Mouse (Mus musculus): ENCODE measurements around the gene Ccdc142. TPM values are rescaled to one million over a fixed set of nuclear protein-coding genes. Genes with fewer than 3 reads are reported as not detected.
A peak's percentile ranks its signal among the peaks of the same experiment; 100 is the strongest.

Ccdc142 gene
- polyA plus RNA-seq, 1 experiment from 2014 or later: 3.8 TPM

GRCm38 (mm10) chr6:83069488-83070246, 31.7 kb upstream of the Ccdc142 start:
- no peak for ATAC-seq (ENCODE audit: insufficient number of reproducible peaks, insufficient read depth, low FRiP score, low TSS enrichment, low read depth)
- no peaks in the 10 kb centered on the region for H3K36me3 ChIP-seq

DNA sequence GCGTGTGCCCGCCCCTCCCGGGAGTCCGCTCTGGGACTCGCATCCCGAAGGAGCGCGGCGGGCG, 31.3 kb upstream of the Ccdc142 start, which contains the start of gene Tlx2:
Tlx2 (minus strand) TSS at position 47 of the 64 bp plus-strand sequence.
- Histone ChIP-seq H3K9ac (replicated peaks) (peak within 1 kb of the TSS; percentile 18; the same call in 1 of the 2 replicates), H3K4me3 (replicated peaks) (peak within 1 kb of the TSS; percentile 29), H3K36me3 (no peaks in the 10 kb centered on the region), H3K27me3 (peaks cover 99% of the 10 kb centered on the region), H3K27ac (no peak within 1 kb of the TSS), H3K4me2 (peak within 1 kb of the TSS; percentile 46), H3K4me1 (replicated peaks) (peaks cover 28% of the 10 kb centered on the region), H3K9me3 (no peaks in the 10 kb centered on the region)
- no peak for ATAC-seq (ENCODE audit: insufficient number of reproducible peaks, insufficient read depth, low FRiP score, low TSS enrichment, low read depth)
- WGBS: 0% methylated on average over 10 of the region's 10 CpGs

More at GRCm38 (mm10) chr6:83069488-83070246, 31.7 kb upstream of the Ccdc142 start:
- H3K27ac ChIP-seq: no peak overlapping the region
- peak overlapping the region; percentile 29 for H3K4me3 ChIP-seq (replicated peaks)
- no peak overlapping the region for H3K9ac ChIP-seq (replicated peaks)
- peaks cover 99% of the 10 kb centered on the region for H3K27me3 ChIP-seq
- peak overlapping the region; percentile 46 for H3K4me2 ChIP-seq
- H3K9me3 ChIP-seq: no peaks in the 10 kb centered on the region
- WGBS: 1% methylated on average over 68 of the region's 69 CpGs
- peaks cover 28% of the 10 kb centered on the region for H3K4me1 ChIP-seq (replicated peaks)

- Histone ChIP-seq H3K36me3 (no peaks in the 10 kb centered on the region), H3K9ac (replicated peaks) (peak overlapping the region; percentile 18; the same call in 1 of the 2 replicates), H3K9me3 (no peaks in the 10 kb centered on the region), H3K27me3 (peaks cover 97% of the 10 kb centered on the region), H3K27ac (no peak overlapping the region), H3K4me3 (replicated peaks) (peak overlapping the region; percentile 29), H3K4me2 (peak overlapping the region; percentile 46), H3K4me1 (replicated peaks) (peaks cover 28% of the 10 kb centered on the region)
- WGBS: under 1% methylated on average over 58 of the region's 58 CpGs
- no peak for ATAC-seq (ENCODE audit: insufficient number of reproducible peaks, insufficient read depth, low FRiP score, low TSS enrichment, low read depth)
These were observed 30.8 kb upstream of the Ccdc142 start for GRCm38 (mm10) chr6:83070311-83071219.

- peak overlapping the region; percentile 46 for H3K4me2 ChIP-seq
- no peak for ATAC-seq (ENCODE audit: insufficient number of reproducible peaks, insufficient read depth, low FRiP score, low TSS enrichment, low read depth)
- WGBS: 2% methylated on average over 24 of the region's 24 CpGs
- H3K9me3 ChIP-seq: no peaks in the 10 kb centered on the region
- H3K27ac ChIP-seq: no peak overlapping the region
- H3K36me3 ChIP-seq: no peaks in the 10 kb centered on the region
- H3K9ac ChIP-seq (replicated peaks): peak overlapping the region; percentile 18; the same call in 1 of the 2 replicates
- H3K27me3 ChIP-seq: peaks cover 97% of the 10 kb centered on the region
- H3K4me3 ChIP-seq (replicated peaks): peak overlapping the region; percentile 17
- peaks cover 28% of the 10 kb centered on the region for H3K4me1 ChIP-seq (replicated peaks)
These were observed 30.2 kb upstream of the Ccdc142 start for GRCm38 (mm10) chr6:83071220-83071619.

DNA sequence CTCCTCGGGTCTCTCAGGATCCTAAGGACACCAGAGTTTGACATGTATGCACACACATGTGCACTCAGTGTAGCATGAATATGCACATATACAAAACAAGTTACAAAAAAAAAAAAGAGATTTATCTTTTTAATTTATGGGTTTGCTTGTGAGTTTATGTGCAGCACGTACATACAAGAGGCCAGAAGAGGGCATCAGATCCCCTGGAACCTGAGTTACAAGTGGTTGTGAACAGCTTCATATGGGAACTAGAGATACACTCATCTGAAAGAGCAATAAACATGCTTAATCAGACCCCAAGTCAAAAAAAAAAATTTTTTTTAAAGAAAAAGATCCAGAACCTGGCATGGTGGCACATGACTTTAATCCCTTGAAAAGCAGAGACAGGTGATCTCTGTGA, 26.4 kb upstream of the Ccdc142 start:
- Histone ChIP-seq H3K4me3 (replicated peaks) (no peak overlapping the region), H3K4me2 (no peak overlapping the region), H3K9me3 (no peaks in the 10 kb centered on the region), H3K36me3 (peaks cover 3% of the 10 kb centered on the region), H3K27me3 (peaks cover 66% of the 10 kb centered on the region), H3K4me1 (replicated peaks) (peaks cover 32% of the 10 kb centered on the region), H3K27ac (no peak overlapping the region), H3K9ac (replicated peaks) (no peak overlapping the region)
- 20% methylated on average over 2 of the region's 2 CpGs for whole genome bisulfite sequencing
- ATAC-seq (ENCODE audit: insufficient number of reproducible peaks, insufficient read depth, low FRiP score, low TSS enrichment, low read depth): no peak

DNA sequence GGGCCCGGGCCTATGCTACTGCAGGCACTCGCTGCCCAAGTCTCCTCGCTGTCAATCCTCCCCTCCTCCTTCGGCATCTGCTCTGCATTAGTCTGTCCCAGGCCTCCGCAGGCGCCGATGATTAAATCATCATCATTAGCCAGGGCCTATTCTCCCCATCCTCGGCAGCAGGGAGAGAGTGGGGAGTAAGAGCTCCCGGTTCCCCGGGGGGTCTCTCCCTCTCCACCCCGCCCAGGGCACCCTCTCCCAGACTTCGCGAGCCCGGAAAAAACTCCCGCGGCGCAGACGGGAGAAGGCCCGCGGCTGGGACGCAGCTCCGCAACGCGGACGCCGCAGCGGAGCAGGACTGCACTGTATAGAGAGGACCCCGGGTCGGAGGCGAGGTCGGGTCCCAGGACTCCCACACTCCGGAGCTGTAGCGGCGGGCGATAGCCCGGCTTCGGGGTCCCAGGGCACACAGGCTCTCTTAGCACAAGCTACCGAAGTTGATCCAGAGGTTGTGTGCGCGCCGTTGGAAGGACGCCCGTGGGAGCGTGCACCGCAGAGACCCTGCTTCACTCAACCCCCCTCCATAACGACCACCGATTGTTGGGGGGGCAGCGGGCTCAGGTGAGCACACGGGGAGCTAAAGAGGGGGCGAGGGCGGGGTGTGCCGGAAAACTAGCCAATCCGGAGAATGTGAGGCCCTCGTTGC, 23.6 kb upstream of the Ccdc142 start, which contains the start of gene Pcgf1:
Pcgf1 (plus strand) TSS at position 240 of the 694 bp plus-strand sequence.
- peak within 1 kb of the TSS; percentile 73 for H3K4me3 ChIP-seq (replicated peaks)
- H3K27me3 ChIP-seq: peaks cover 45% of the 10 kb centered on the region
- H3K9me3 ChIP-seq: no peaks in the 10 kb centered on the region
- H3K4me2 ChIP-seq: peak within 1 kb of the TSS; percentile 93
- peak within 1 kb of the TSS; percentile 85 for H3K27ac ChIP-seq
- H3K9ac ChIP-seq (replicated peaks): peak within 1 kb of the TSS; percentile 86
- under 1% methylated on average over 54 of the region's 54 CpGs for WGBS
- H3K4me1 ChIP-seq (replicated peaks): peaks cover 21% of the 10 kb centered on the region
- peaks cover 30% of the 10 kb centered on the region for H3K36me3 ChIP-seq
- ATAC-seq (ENCODE audit: insufficient number of reproducible peaks, insufficient read depth, low FRiP score, low TSS enrichment, low read depth): peak; percentile 77

DNA sequence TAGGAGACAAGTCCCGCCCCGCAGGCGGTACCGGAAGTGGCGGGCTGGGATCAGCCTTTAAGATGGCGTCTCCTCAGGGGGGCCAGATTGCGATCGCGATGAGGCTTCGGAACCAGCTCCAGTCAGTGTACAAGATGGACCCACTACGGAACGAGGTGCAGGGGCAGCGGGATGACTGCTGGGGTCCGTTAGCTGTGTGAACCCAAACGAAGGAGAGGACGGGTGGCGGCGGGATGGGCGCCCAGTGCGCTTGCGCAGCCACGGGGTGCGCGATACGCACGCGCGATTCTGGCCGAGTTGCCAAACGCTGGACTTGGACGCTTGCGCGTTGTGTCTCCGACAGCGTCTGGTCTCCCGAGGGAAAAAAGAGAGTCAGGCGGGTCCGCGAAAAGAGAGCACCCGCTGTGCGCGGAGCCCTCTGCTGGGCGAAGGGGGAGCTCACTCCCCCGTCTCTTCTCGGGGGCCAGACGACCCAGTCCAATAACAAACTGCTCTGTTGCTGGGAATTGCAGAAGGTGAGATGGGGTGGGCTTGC, 23.0 kb upstream of the Ccdc142 start:
- no peaks in the 10 kb centered on the region for H3K9me3 ChIP-seq
- peak overlapping the region; percentile 85 for H3K27ac ChIP-seq
- peak overlapping the region; percentile 86 for H3K9ac ChIP-seq (replicated peaks)
- H3K36me3 ChIP-seq: peaks cover 30% of the 10 kb centered on the region
- under 1% methylated on average over 46 of the region's 46 CpGs for WGBS
- peaks cover 26% of the 10 kb centered on the region for H3K4me1 ChIP-seq (replicated peaks)
- peaks cover 45% of the 10 kb centered on the region for H3K27me3 ChIP-seq
- ATAC-seq (ENCODE audit: insufficient number of reproducible peaks, insufficient read depth, low FRiP score, low TSS enrichment, low read depth): peak; percentile 90
- H3K4me2 ChIP-seq: peak overlapping the region; percentile 93
- peak overlapping the region; percentile 73 for H3K4me3 ChIP-seq (replicated peaks)

DNA sequence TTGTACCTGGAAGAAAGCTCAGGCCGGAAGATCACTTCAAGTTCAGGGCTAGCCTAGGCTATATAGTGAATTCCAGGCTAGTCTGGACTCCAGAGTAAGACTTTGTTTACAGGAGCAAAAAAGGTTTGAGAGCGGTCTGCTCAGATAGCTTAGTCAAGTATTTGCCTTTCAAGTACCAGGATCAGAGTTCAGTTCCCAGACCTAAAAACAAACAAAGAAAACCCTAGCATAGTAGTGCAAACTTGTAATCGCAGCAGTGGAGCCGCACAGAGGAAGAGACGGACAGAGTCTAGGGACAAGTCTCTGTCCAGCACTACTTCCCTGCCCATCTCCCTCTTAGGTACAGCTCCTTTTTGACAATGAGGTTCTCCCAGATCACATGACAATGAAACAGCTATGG, 21.2 kb upstream of the Ccdc142 start:
- no peak for ATAC-seq (ENCODE audit: insufficient number of reproducible peaks, insufficient read depth, low FRiP score, low TSS enrichment, low read depth)
- 91% methylated on average over 5 of the region's 5 CpGs for WGBS
- no peak overlapping the region for H3K9ac ChIP-seq (replicated peaks)
- peaks cover 46% of the 10 kb centered on the region for H3K27me3 ChIP-seq
- no peak overlapping the region for H3K27ac ChIP-seq
- no peaks in the 10 kb centered on the region for H3K9me3 ChIP-seq
- peaks cover 30% of the 10 kb centered on the region for H3K36me3 ChIP-seq
- H3K4me3 ChIP-seq (replicated peaks): no peak overlapping the region
- peaks cover 42% of the 10 kb centered on the region for H3K4me1 ChIP-seq (replicated peaks)
- H3K4me2 ChIP-seq: no peak overlapping the region

DNA sequence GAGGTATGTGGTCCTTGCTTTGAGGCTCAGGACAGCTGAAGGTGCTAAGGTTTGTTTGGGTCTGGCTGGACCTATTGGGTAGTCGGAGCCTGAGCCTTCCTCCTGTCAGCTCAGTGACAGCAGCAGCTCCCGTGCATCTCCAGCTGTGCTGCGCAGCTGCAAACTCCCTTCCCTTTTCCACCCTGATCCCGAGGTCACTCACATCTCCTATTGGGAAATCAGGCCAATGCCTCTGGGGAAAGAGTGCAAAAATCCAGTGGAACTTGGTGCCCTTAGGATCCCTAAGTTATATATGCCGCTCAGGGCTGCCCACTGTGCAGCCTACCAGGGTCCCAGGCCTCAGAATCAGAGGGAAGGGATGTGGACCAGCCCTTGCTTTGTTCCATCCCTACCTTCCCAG, 17.9 kb upstream of the Ccdc142 start:
- Histone ChIP-seq H3K9me3 (no peaks in the 10 kb centered on the region), H3K27ac (no peak overlapping the region), H3K36me3 (peaks cover 30% of the 10 kb centered on the region), H3K27me3 (peaks cover 64% of the 10 kb centered on the region), H3K4me3 (replicated peaks) (no peak overlapping the region), H3K4me2 (no peak overlapping the region), H3K9ac (replicated peaks) (0 out of 2 replicates have a peak overlapping the region, but pooled peaks have one; percentile 14), H3K4me1 (replicated peaks) (peaks cover 62% of the 10 kb centered on the region)
- 17% methylated on average over 5 of the region's 5 CpGs for WGBS
- ATAC-seq (ENCODE audit: insufficient number of reproducible peaks, insufficient read depth, low FRiP score, low TSS enrichment, low read depth): no peak

- ATAC-seq (ENCODE audit: insufficient number of reproducible peaks, insufficient read depth, low FRiP score, low TSS enrichment, low read depth): no peak
- H3K4me3 ChIP-seq (replicated peaks): no peak overlapping the region
These were observed 16.9 kb upstream of the Ccdc142 start for GRCm38 (mm10) chr6:83084477-83084876.

More at GRCm38 (mm10) chr6:83084477-83084876, 16.9 kb upstream of the Ccdc142 start:
- Histone ChIP-seq H3K9me3 (no peaks in the 10 kb centered on the region), H3K36me3 (peaks cover 30% of the 10 kb centered on the region), H3K4me2 (no peak overlapping the region), H3K4me1 (replicated peaks) (peaks cover 54% of the 10 kb centered on the region), H3K9ac (replicated peaks) (no peak overlapping the region), H3K27me3 (peaks cover 72% of the 10 kb centered on the region), H3K27ac (no peak overlapping the region)
- WGBS: 5% methylated on average over 6 of the region's 6 CpGs

All from limb, embryonic 12.5 days (tissue).